8 mouse cellular contexts compared by ENCODE assay signal in the genomic region with DNA sequence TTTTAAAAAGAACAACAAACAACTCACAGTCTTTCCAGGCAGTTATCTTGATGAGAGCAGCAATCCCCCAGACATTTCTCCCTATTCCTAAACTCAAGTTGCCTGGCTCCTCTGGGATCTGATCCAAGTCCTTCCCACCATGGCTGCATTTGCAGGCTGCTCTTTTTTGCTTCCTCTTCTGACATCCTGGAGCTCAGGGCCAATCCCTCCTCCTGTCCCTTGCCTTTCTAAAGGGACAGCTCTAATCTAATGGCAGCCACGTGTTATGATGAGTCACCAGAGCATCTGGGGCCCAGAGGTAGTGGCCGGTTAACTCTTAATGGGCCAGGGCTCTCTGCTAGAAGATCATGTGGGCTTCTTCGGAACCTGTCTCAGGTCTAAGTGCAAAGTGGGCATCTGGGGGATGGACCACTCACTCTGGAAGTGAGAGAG. TPM values are rescaled to one million over a fixed set of nuclear protein-coding genes. Genes with fewer than 3 reads are reported as not detected.
DNase-seq lines count a peak whose midpoint lies in the region; ATAC-seq and TF ChIP-seq lines count a peak whose summit lies in the region.

No protein-coding gene starts in this region.

- dilution Hi-C loops in CH12.LX (cut with MboI; ENCODE audit: extremely low pct_ligation_motif_present, extremely low pct_unique_long_range_greater_than_20kb, low sequenced_read_pairs): no loop called here

- H3K9me3 ChIP-seq in CH12.LX (replicated peaks; ENCODE audit: low read length): peaks cover 2% of the 10 kb centered on the region
- no peaks in the 10 kb centered on the region for H3K9me3 ChIP-seq in embryonic facial prominence, embryonic 15.5 days (replicated peaks)
- H3K9me3 ChIP-seq in midbrain, embryonic 16.5 days (replicated peaks; ENCODE audit: control insufficient read depth, low read length, poor library complexity, severe bottlenecking): no peaks in the 10 kb centered on the region
- no peaks in the 10 kb centered on the region for H3K9me3 ChIP-seq in stomach, postnatal 0 days (ENCODE audit: control insufficient read depth, low read length)

- H3K4me1 ChIP-seq in CH12.LX (ENCODE audit: control insufficient read depth in 1 of 2, insufficient read depth in 2 of 2): peaks cover 5 to 35% of the 10 kb centered on the region in 2 experiments
- peaks cover 31% of the 10 kb centered on the region for H3K4me1 ChIP-seq in embryonic facial prominence, embryonic 15.5 days
- H3K4me1 ChIP-seq in liver, adult 2 months (ENCODE audit: control insufficient read depth, insufficient read depth, low read length): peaks cover 3% of the 10 kb centered on the region
- H3K4me1 ChIP-seq in midbrain, embryonic 16.5 days (ENCODE audit: control insufficient read depth, insufficient read depth, low read length): peaks cover 8% of the 10 kb centered on the region; the same call in 1 of the 2 replicates
- H3K4me1 ChIP-seq in stomach, postnatal 0 days (replicated peaks; ENCODE audit: control insufficient read depth, insufficient read depth): no peaks in the 10 kb centered on the region; the same call in 1 of the 2 replicates

- no peak overlapping the region for H3K9ac ChIP-seq in CH12.LX (ENCODE audit: insufficient read depth, low read depth)
- no peak overlapping the region for H3K9ac ChIP-seq in embryonic facial prominence, embryonic 15.5 days
- H3K9ac ChIP-seq in liver, adult 2 months (ENCODE audit: low read depth, low read length): peak overlapping the region; percentile 37; the same call in 1 of the 2 replicates
- H3K9ac ChIP-seq in midbrain, embryonic 16.5 days (ENCODE audit: low read depth, low read length): peak overlapping the region; percentile 85; the same call in 1 of the 2 replicates
- peak overlapping the region; percentile 74; the same call in 1 of the 2 replicates for H3K9ac ChIP-seq in stomach, postnatal 0 days (ENCODE audit: low read length)

- H3K27ac ChIP-seq in CH12.LX (ENCODE audit: insufficient read depth, low read depth): no peak overlapping the region
- peak overlapping the region; percentile 44; the same call in 1 of the 2 replicates for H3K27ac ChIP-seq in embryonic facial prominence, embryonic 15.5 days (replicated peaks)
- H3K27ac ChIP-seq in liver, adult 2 months (replicated peaks; ENCODE audit: insufficient read depth, low read depth, low read length): no peak overlapping the region
- H3K27ac ChIP-seq in midbrain, embryonic 16.5 days (ENCODE audit: low read length): no peak overlapping the region
- peak overlapping the region; percentile 87 for H3K27ac ChIP-seq in stomach, postnatal 0 days (replicated peaks)

- no peak for TF ChIP-seq POLR2A in CH12.LX (IDR thresholded peaks at IDR 0.05; ENCODE audit: low read depth, low read length)
- no peak for TF ChIP-seq POLR2A in brain, embryonic 14.5 days (IDR thresholded peaks at IDR 0.05; ENCODE audit: borderline replicate concordance, extremely low read depth, insufficient read depth, insufficient read length, poor library complexity, severe bottlenecking)
- TF ChIP-seq POLR2A in liver, adult 2 months (IDR thresholded peaks at IDR 0.05; ENCODE audit: extremely low read depth, insufficient read depth, low read length): no peak

- H3K27me3 ChIP-seq in CH12.LX (replicated peaks): no peaks in the 10 kb centered on the region
- H3K27me3 ChIP-seq in embryonic facial prominence, embryonic 15.5 days: no peaks in the 10 kb centered on the region
- no peaks in the 10 kb centered on the region for H3K27me3 ChIP-seq in liver, adult 2 months (ENCODE audit: control insufficient read depth, insufficient read depth, low read length)
- no peaks in the 10 kb centered on the region for H3K27me3 ChIP-seq in midbrain, embryonic 16.5 days (ENCODE audit: control insufficient read depth, insufficient read depth, low read depth, low read length)
- H3K27me3 ChIP-seq in stomach, postnatal 0 days (ENCODE audit: control insufficient read depth, insufficient read depth, low read length): no peaks in the 10 kb centered on the region

- TF ChIP-seq CTCF in CH12.LX (conservative IDR thresholded peaks at IDR 0.05 in 1 of 2, IDR thresholded peaks at IDR 0.05 in 1 of 2; ENCODE audit: low read depth in 2 of 2, low read length in 2 of 2): no peak
- TF ChIP-seq CTCF in brain, embryonic 14.5 days (IDR thresholded peaks at IDR 0.05; ENCODE audit: borderline replicate concordance, extremely low read depth, insufficient read depth, insufficient read length): no peak
- TF ChIP-seq CTCF in liver, adult 2 months (IDR thresholded peaks at IDR 0.05; ENCODE audit: low read depth, low read length): no peak
- no peak for TF ChIP-seq CTCF in stomach, postnatal 0 days (IDR thresholded peaks at IDR 0.05; ENCODE audit: low read depth)

- DNase-seq in CH12.LX (ENCODE audit: extremely low read depth): no peak
- peak; percentile 89 for DNase-seq in brain, embryonic 14.5 days (ENCODE audit: low read depth)
- peak; percentile 85 for DNase-seq in heart, adult 8-10 months (ENCODE audit: low spot score)
- DNase-seq in kidney, adult 8-10 months: peak; percentile 54 to 58
- peak; percentile 38 for DNase-seq in liver, adult 2 months (ENCODE audit: extremely low read depth, low read depth, low spot score)
- DNase-seq in stomach, postnatal 0 days (ENCODE audit: low spot score): peak; percentile 78

- no peaks in the 10 kb centered on the region for H3K79me2 ChIP-seq in CH12.LX (replicated peaks; ENCODE audit: control insufficient read depth, extremely low read depth, insufficient read depth, poor library complexity, severe bottlenecking)
- no peaks in the 10 kb centered on the region for H3K79me2 ChIP-seq in liver, adult 2 months (ENCODE audit: control insufficient read depth, insufficient read depth, low read length)

- no peak overlapping the region for H3K4me3 ChIP-seq in CH12.LX (replicated peaks in 1 of 3; ENCODE audit: low read depth in 2 of 3, low read length in 2 of 3, poor library complexity in 1 of 3)
- peak overlapping the region; percentile 67 for H3K4me3 ChIP-seq in embryonic facial prominence, embryonic 15.5 days (replicated peaks)
- H3K4me3 ChIP-seq in liver, adult 2 months (ENCODE audit: insufficient read depth, low read depth, low read length): peak overlapping the region; percentile 68; the same call in 1 of the 2 replicates
- H3K4me3 ChIP-seq in midbrain, embryonic 16.5 days (ENCODE audit: low read depth, low read length): peak overlapping the region; percentile 73
- H3K4me3 ChIP-seq in stomach, postnatal 0 days (ENCODE audit: low read depth, low read length): peak overlapping the region; percentile 56

- 2% methylated on average over 3 of the region's 3 CpGs for WGBS in embryonic facial prominence, embryonic 15.5 days
- WGBS in liver, adult 2 months: 7% methylated on average over 3 of the region's 3 CpGs
- WGBS in midbrain, embryonic 16.5 days: 10% methylated on average over 3 of the region's 3 CpGs
- 2% methylated on average over 3 of the region's 3 CpGs for WGBS in stomach, postnatal 0 days

- no peak for TF ChIP-seq EP300 in CH12.LX (IDR thresholded peaks at IDR 0.05; ENCODE audit: low read length)
- TF ChIP-seq EP300 in stomach, postnatal 0 days (optimal IDR thresholded peaks at IDR 0.05): no peak

- ATAC-seq in embryonic facial prominence, embryonic 15.5 days (ENCODE audit: insufficient number of reproducible peaks, low FRiP score, low TSS enrichment, low read depth): peak; percentile 61; the same call in 1 of the 2 replicates
- peak; percentile 61 for ATAC-seq in midbrain, embryonic 16.5 days
- ATAC-seq in stomach, postnatal 0 days (ENCODE audit: low FRiP score, low TSS enrichment): peak; percentile 90

- no peak overlapping the region for H3K4me2 ChIP-seq in CH12.LX (ENCODE audit: insufficient read depth, low read depth, poor library complexity, severe bottlenecking)
- peak overlapping the region; percentile 99 for H3K4me2 ChIP-seq in embryonic facial prominence, embryonic 15.5 days (replicated peaks)
- peak overlapping the region; percentile 94 for H3K4me2 ChIP-seq in midbrain, embryonic 16.5 days (ENCODE audit: low read length)
- H3K4me2 ChIP-seq in stomach, postnatal 0 days (replicated peaks; ENCODE audit: low read depth): peak overlapping the region; percentile 97

- peaks cover 0 to 3% of the 10 kb centered on the region in 2 experiments for H3K36me3 ChIP-seq in CH12.LX (replicated peaks in 1 of 2; ENCODE audit: control insufficient read depth in 1 of 2, insufficient read depth in 1 of 2, low read length in 1 of 2)
- no peaks in the 10 kb centered on the region for H3K36me3 ChIP-seq in embryonic facial prominence, embryonic 15.5 days
- H3K36me3 ChIP-seq in liver, adult 2 months (ENCODE audit: control insufficient read depth, insufficient read depth, low read length): no peaks in the 10 kb centered on the region
- H3K36me3 ChIP-seq in midbrain, embryonic 16.5 days (ENCODE audit: control insufficient read depth, insufficient read depth, low read length): no peaks in the 10 kb centered on the region
- H3K36me3 ChIP-seq in stomach, postnatal 0 days (ENCODE audit: control insufficient read depth, insufficient read depth, low read length): no peaks in the 10 kb centered on the region

- TF ChIP-seq RAD21 in CH12.LX (IDR thresholded peaks at IDR 0.05; ENCODE audit: low read depth, low read length): no peak

- in situ Hi-C loops in CH12.LX (cut with MboI; ENCODE audit: low pct_ligation_motif_present, low pct_unique_long_range_greater_than_20kb, low sequenced_read_pairs): no loop called here

TF ChIP-seq in CH12.LX, 34 proteins besides CTCF, POLR2A, EP300 and RAD21:
- TF ChIP-seq BHLHE40 (IDR thresholded peaks at IDR 0.05; ENCODE audit: low read depth, low read length) (peak; percentile 47; the same call in 1 of the 2 replicates), SIN3A (IDR thresholded peaks at IDR 0.05; ENCODE audit: low read length) (no peak), IRF4 (IDR thresholded peaks at IDR 0.05; ENCODE audit: low read depth, low read length) (0 out of 2 replicates have a peak, but pooled peaks have one; percentile 4), MAX (IDR thresholded peaks at IDR 0.05; ENCODE audit: low read length) (0 out of 2 replicates have a peak, but pooled peaks have one; percentile 17)

RNA-seq across cellular contexts. Expression of a gene that starts 0.4 kb away (rescaled TPM):
- total RNA-seq in CH12.LX (2012; rRNA removed) (0.29 and 0.30 TPM in 2 replicates), CH12.LX (2014; rRNA removed) (0.32 and 0.36 TPM in 2 replicates)
- polyA plus RNA-seq in CH12.LX (2012; ENCODE audit: insufficient read length, low read depth): 0.64 and 0.90 TPM in 2 replicates
- 1.2 and 1.4 TPM in 2 replicates for polyA plus RNA-seq in brain, embryonic 14.5 days (2012; rRNA removed)
- polyA plus RNA-seq in embryonic facial prominence, embryonic 15.5 days (2015; fragmentation: Nextera tagmentation; extraction: Ambion mirVana): 6.6 and 7.5 TPM in 2 replicates
- 1 to 10 TPM; 1.3 to 2.0 (median 1.7) TPM for total RNA-seq in heart, adult 8-10 months (2022)
- 1.4 and 1.7 TPM in 2 replicates for total RNA-seq in liver, adult 2 months (2014; rRNA removed)
- polyA plus RNA-seq in liver, adult 2 months (2012; rRNA removed): 1.1 and 2.5 TPM in 2 replicates
- 2.8 and 2.9 TPM in 2 replicates for polyA plus RNA-seq in midbrain, embryonic 16.5 days (2015; fragmentation: Nextera tagmentation; extraction: Ambion mirVana)
- 29.7 and 30.2 TPM in 2 replicates for polyA plus RNA-seq in stomach, postnatal 0 days (2015; fragmentation: Nextera tagmentation; extraction: Ambion mirVana)

Comparison
In these comparisons a context has a peak if more than half of its experiments do, and no peak if none do; other contexts are left out.
1. H3K27ac ChIP-seq: peak in embryonic facial prominence, embryonic 15.5 days (single experiment) and stomach, postnatal 0 days (single experiment); none in CH12.LX (single experiment), liver, adult 2 months (single experiment) and midbrain, embryonic 16.5 days (single experiment).
2. H3K4me3 ChIP-seq: peak in embryonic facial prominence, embryonic 15.5 days (single experiment), liver, adult 2 months (single experiment), midbrain, embryonic 16.5 days (single experiment) and stomach, postnatal 0 days (single experiment); none in CH12.LX (0 of 3).
3. H3K9ac ChIP-seq: peak in liver, adult 2 months (single experiment), midbrain, embryonic 16.5 days (single experiment) and stomach, postnatal 0 days (single experiment); none in CH12.LX (single experiment) and embryonic facial prominence, embryonic 15.5 days (single experiment).
4. Peak in every context shown above with its lines, with median percentiles within 50 percentile points of each other: ATAC-seq.